Mouse (Mus musculus): ENCODE measurements around the gene Aldh3b1. TPM values are rescaled to one million over a fixed set of nuclear protein-coding genes. Genes with fewer than 3 reads are reported as not detected.

The Aldh3b1 gene
- polyA plus RNA-seq, 1 experiment = 1.8 TPM

DNA sequence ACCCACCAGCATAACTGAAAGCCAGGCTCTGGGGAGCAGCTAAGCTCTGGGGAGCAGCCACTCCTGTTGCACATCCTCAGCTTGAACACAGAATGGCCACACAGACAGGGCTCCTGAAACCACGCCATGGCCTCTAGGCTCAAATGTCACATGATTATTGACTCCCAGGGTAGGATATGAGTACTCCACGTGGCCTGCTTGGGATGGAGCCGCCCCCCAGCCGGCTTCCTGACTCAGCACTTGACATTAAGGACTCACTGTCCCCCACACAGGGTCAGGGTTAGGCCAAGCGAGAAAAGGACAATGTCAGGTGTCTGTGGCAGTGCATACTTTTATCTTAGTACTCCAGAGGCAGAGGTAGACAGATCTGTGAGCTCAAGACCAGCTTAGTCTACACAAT, 19.4 kb downstream of the Aldh3b1 start:
- H3K4me3 ChIP-seq (ENCODE audit: insufficient read depth, low read depth, low read length) = no peak overlapping the region
- peaks cover 19% of the 10 kb centered on the region for H3K4me1 ChIP-seq (ENCODE audit: control insufficient read depth, insufficient read depth, insufficient read length, low read length)
- H3K27ac ChIP-seq (replicated peaks; ENCODE audit: low read depth, low read length) = no peak overlapping the region

DNA sequence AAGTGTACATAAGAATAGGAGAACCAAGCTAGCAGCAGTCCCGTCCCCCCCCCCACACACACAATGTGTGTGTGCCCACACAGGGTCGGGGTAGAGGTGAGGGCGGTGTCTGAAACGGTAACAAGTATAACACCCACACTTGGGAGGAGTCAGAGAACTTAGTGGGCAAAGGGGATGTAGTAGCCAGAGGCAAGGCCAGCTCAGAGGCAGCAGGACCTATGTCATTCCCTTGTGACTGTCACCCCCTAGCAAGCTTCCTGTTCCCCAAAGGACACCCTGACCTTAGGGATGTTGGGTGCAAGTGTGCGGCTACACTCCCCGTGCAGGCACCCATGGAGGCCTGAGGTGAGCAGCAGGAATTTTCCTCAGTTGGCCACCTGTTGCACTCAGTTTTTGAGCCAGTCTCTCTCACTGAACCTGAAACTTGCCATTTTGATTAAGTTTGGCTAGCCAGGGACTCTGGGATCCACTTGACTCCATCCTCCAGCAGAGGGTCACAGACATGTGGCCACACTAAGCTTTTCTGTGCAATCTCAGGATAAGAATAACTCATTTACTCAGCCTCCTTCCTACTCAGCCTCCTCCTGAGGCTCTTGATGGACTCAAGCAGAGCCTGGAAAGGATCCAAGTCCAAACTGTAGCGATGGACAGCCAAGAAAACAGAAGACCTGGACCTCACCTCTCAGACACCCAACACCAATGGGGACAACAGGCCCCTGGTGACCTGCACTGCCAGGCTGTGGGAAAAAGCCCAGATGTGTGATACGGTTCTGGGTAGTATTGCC, 21.5 kb downstream of the Aldh3b1 start:
- H3K4me3 ChIP-seq (ENCODE audit: insufficient read depth, low read depth, low read length) = peak overlapping the region; percentile 68
- peaks cover 20% of the 10 kb centered on the region for H3K4me1 ChIP-seq (ENCODE audit: control insufficient read depth, insufficient read depth, insufficient read length, low read length)
- peak overlapping the region; percentile 78 for H3K27ac ChIP-seq (replicated peaks; ENCODE audit: low read depth, low read length)

DNA sequence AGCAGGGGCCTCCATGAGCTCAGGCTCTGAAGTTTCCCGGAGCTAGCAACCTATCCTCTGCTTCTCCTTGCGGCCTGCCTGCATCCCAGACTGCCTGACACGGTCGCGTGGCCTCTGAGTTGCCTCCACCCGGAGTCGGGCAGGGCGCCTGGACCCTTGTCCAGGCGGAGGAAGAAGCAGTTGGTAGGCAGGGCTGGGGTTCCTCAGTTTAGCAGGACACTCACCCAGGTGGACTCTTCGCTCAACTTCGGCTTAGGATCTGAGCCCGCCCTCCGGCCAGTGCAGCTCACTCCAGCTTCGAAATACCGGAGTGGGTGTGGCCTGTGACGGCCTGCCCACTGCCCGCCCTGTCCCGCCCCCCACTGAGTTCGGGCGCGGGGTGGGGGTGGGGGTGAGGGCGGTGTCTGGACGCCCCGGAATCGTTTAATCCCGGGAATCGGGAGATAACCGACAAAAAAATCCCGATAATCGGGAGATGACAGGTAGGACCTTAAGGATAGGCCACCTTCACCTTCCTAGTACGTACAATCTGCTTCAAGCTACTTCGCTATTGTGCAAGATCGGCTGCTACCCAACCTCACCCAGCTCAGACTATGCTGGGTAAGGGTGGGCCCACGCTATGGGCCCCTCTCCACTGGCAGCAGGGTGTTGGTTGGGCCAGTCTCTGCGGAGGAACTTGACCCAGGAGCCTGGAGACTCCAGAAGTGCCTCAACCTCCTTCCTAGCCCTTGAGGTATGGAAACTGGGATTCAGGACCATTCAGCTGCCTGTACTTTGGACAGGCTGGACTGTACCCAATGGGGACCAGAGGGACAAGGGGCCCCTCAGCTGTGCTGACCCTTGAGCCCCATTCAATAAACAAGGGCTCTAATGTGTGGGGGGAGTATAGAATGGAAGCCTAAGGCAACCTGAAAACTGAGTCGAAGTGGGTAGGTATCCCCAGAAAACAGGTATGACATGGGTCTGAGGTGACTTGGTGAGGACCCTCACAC, 22.5 kb downstream of the Aldh3b1 start, which contains the start of gene Tcirg1:
Gene Tcirg1 (minus strand): TSS at position 339 of the 992 bp plus-strand sequence.
- peaks cover 20% of the 10 kb centered on the region for H3K4me1 ChIP-seq (ENCODE audit: control insufficient read depth, insufficient read depth, insufficient read length, low read length)
- H3K4me3 ChIP-seq (ENCODE audit: insufficient read depth, low read depth, low read length) = peak within 1 kb of the TSS; percentile 90
- H3K27ac ChIP-seq (replicated peaks; ENCODE audit: low read depth, low read length) = peak within 1 kb of the TSS; percentile 86

DNA sequence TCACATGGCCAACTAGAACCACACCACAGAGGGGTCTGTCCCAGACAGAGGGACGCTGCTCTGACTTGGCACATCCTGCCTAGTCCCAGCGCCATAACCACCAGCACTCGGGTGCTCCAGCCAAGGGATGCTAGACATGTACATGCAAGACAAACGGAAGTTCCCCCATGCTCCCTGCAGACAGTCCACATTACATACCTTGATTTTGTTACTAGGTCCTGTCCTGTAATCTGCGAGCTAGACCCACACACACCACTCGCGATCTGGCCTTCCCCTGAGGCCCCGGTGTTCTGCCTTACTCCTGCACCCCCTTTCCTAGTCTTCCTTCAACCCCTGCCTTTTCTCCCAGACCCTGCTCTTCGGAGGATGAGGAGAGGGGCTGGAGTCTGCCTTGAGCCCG, 23.3 kb downstream of the Aldh3b1 start:
- Histone ChIP-seq H3K4me3 (ENCODE audit: insufficient read depth, low read depth, low read length) (peak overlapping the region; percentile 90), H3K4me1 (ENCODE audit: control insufficient read depth, insufficient read depth, insufficient read length, low read length) (peaks cover 20% of the 10 kb centered on the region), H3K27ac (replicated peaks; ENCODE audit: low read depth, low read length) (peak overlapping the region; percentile 86)

DNA sequence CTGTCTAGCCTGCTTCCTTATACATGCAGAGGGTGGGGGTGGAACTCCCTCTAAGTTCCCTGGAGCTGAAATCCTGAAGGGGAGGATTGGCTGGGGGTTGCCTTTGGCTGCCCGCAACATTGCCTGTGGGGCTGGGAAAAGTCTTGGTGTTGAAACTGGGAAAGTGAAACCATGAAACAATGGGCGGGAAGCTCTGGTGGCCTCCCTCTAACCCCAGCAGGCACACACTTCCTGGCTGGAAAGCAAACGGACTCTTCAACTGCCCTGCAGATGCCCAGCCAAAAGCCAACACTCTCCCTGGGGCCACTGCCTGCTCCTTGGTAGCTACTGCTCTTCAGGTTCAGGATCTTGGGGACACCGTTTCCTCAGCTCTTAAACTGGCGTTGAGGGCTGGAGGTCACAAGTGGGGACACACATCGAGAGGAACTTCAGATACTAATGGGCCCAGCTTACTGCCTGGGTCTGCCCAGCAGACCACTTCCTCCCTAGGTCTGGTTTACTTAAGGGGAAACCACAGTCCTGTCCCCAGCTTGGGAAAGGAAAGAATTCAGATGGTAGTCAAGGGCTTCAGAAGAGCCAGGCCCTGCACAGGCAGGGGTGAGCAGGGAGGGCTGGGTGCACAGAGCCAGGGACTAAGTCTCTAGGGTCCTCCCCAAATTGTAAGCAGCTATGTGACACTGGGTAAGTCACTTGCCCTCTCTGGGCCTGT, 24.2 kb downstream of the Aldh3b1 start:
- Histone ChIP-seq H3K4me1 (ENCODE audit: control insufficient read depth, insufficient read depth, insufficient read length, low read length) (peaks cover 20% of the 10 kb centered on the region), H3K4me3 (ENCODE audit: insufficient read depth, low read depth, low read length) (peak overlapping the region; percentile 90), H3K27ac (replicated peaks; ENCODE audit: low read depth, low read length) (peak overlapping the region; percentile 86)

DNA sequence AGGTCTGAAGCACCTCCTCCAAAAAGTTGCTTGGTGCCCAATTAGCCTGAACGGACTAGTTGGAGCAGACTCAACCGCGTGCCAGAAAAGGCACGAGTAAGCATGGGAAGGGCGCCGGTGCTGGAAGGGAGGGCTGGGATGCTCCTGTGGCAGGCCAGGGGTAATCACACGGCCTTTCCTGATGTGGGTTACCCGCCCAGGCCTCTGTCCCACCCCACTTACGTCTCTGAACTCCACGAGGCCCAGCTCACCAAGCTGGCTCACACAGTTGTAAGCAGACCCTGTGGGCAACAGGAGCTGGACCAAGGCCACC, 25.3 kb downstream of the Aldh3b1 start:
- H3K4me1 ChIP-seq (ENCODE audit: control insufficient read depth, insufficient read depth, insufficient read length, low read length) = peaks cover 20% of the 10 kb centered on the region
- H3K4me3 ChIP-seq (ENCODE audit: insufficient read depth, low read depth, low read length) = no peak overlapping the region
- peak overlapping the region; percentile 86; the same call in 1 of the 2 replicates for H3K27ac ChIP-seq (replicated peaks; ENCODE audit: low read depth, low read length)

DNA sequence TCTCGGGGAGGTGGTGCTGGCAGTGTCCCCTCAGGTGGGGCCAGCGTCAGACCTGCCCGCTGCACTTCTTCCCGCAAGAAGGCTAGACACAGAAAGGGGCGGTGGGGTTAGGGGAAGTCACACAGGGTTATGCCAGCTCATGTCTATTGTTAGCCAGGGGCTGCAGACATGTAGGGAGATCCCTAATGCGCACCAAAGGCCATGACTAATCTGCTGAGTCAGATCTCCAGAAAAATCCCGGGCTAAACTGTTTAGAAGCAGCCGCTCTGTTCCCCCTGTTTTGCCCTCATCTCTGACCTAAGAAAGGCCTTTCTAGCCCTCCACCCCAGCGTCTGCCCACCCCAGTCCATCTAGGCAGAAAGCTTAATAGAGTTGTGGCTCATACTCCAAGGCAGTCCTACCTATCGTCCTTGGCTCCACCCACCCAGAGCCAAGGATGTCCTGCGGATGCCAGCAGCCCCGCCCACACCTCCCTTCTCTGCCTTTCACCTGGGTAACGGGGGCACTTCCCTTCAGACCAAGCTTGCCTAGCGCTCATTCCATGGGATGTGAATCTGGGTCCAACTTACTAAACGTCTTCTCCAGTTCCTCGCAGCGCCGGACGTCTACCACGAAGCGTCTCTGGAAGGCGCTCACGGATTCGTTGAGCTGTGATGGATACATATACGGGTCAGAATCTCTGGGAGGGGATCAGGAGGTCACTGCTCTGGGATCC, 25.8 kb downstream of the Aldh3b1 start:
- H3K4me3 ChIP-seq (ENCODE audit: insufficient read depth, low read depth, low read length) = no peak overlapping the region
- peaks cover 20% of the 10 kb centered on the region for H3K4me1 ChIP-seq (ENCODE audit: control insufficient read depth, insufficient read depth, insufficient read length, low read length)
- H3K27ac ChIP-seq (replicated peaks; ENCODE audit: low read depth, low read length) = no peak overlapping the region

DNA sequence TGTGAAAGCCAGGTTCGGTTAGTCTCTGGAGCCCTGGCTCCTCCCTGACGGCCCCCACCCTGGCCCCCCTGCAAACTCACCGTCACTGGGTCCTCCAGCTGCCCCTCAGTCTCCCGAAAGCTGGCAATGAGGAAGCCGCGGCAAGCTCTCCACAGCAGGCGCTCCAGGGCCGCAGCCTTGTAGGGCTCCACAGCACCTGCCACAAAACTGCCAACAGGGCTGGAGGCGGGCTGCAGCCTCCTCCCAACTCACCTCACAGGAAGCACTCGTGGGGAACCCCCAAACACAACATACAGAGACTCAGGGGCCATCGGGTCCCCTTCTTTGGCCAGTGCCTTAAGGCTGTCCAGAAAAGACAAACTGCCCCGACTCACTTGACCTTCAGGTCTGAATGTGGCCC, 26.6 kb downstream of the Aldh3b1 start:
- no peak overlapping the region for H3K4me3 ChIP-seq (ENCODE audit: insufficient read depth, low read depth, low read length)
- H3K4me1 ChIP-seq (ENCODE audit: control insufficient read depth, insufficient read depth, insufficient read length, low read length) = peaks cover 20% of the 10 kb centered on the region
- H3K27ac ChIP-seq (replicated peaks; ENCODE audit: low read depth, low read length) = no peak overlapping the region

DNA sequence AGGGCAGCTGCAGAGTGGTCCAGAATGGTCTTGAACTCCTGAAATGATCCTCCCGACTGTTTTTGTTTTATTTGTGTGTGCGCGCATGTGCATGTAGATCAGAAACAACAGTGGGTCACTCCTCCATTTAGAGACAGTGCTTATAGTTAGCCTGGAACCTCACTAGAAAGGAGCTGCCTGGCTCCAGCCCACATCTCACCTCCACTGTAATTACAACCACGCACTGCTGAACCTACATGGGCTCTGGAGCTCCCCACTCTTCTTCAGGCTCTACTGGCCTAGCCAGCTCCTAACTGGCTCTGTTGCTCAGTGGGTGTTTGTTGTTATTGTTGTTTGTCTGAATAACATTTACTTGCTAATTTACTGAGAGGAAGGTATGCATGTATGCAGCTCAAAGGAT, 30.0 kb downstream of the Aldh3b1 start:
- Histone ChIP-seq H3K4me3 (ENCODE audit: insufficient read depth, low read depth, low read length) (no peak overlapping the region), H3K27ac (replicated peaks; ENCODE audit: low read depth, low read length) (no peak overlapping the region)

DNA sequence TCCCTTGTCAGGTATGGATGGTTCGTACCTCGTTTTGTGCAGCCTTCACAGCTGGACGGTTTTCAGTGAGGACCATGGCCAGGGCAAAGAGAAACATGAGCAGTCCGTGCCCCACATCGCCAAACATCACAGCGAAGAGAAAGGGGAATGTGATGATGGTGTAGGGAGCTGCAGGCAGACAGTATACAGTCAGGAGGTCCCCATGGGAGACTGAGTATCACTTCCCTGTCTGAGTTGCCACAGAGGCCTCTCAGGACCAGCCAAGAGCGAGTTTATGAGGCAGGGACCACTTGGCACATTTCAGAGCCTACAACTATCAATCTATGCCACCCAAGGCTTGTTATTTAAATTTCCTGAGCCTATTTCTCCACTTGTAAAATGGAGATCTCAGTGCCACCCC, 30.7 kb downstream of the Aldh3b1 start:
- H3K4me1 ChIP-seq (ENCODE audit: control insufficient read depth, insufficient read depth, insufficient read length, low read length) = peaks cover 1% of the 10 kb centered on the region
- no peak overlapping the region for H3K27ac ChIP-seq (replicated peaks; ENCODE audit: low read depth, low read length)
- no peak overlapping the region for H3K4me3 ChIP-seq (ENCODE audit: insufficient read depth, low read depth, low read length)

More for the DNA sequence above, 30.0 kb downstream of the Aldh3b1 start:
- peaks cover 5% of the 10 kb centered on the region for H3K4me1 ChIP-seq (ENCODE audit: control insufficient read depth, insufficient read depth, insufficient read length, low read length)

DNA sequence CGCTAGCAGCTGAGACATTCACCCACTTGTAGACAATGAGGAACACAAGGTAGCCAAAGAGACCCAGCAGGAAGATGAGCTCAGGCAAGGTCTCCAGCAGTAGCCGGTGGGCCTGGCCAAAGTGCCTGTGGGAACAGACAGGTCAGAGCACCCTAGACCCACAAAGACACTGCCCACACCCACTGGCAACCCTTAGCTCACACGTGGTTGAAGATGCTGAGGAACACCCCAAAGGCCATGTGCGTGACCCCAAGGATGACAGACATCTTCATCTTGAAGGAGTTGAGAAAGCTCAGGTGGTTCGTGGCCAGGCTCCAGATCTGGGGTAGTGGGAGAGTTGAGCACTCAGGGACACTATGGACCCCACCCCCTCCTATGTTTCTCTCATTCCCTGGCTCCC, 32.1 kb downstream of the Aldh3b1 start:
- H3K27ac ChIP-seq (replicated peaks; ENCODE audit: low read depth, low read length) = no peak overlapping the region
- H3K4me3 ChIP-seq (ENCODE audit: insufficient read depth, low read depth, low read length) = no peak overlapping the region
- H3K4me1 ChIP-seq (ENCODE audit: control insufficient read depth, insufficient read depth, insufficient read length, low read length) = no peaks in the 10 kb centered on the region

DNA sequence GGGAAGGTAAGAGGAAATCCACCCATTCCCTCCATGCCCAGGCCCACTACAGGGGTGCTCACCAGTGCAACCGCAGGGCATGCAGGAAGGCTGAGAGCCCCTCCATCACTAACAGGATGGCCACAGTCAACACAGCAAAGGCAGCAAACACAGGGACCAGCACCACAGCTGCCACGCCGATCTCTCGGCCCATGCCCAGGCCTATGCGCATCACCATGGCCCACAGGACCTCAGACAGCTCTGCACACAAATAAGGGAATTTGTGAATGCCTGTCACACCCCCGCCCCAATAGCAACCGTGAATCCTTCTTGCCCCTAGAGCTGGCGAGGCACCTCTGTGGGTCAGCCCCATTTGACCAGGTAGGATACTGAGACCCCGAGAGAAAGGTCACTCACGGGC, 33.4 kb downstream of the Aldh3b1 start:
- no peak overlapping the region for H3K4me3 ChIP-seq (ENCODE audit: insufficient read depth, low read depth, low read length)
- H3K27ac ChIP-seq (replicated peaks; ENCODE audit: low read depth, low read length) = no peak overlapping the region
- H3K4me1 ChIP-seq (ENCODE audit: control insufficient read depth, insufficient read depth, insufficient read length, low read length) = no peaks in the 10 kb centered on the region

DNA sequence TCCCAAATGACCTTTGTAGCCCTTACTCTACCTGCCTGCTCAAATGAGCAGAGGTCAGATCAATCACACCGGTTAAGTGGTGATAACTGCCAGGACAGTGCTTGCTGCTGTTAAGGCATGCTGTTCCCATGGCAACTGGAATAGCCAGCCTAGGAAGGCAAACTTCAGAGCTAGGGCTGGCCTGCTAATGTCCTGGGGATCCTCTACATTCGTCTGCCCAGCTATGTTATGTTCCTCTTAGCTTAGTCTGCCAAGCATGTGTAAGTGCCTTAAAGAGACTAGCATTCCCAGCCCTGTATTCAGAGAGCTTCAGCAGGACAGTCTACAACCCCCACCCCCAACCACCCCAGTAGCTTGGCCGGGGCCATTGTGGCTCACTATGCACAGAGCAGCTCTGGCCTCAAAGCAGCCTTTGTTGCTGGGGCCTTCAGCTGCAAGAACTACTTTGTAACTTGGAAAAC, 34.4 kb downstream of the Aldh3b1 start:
- Histone ChIP-seq H3K27ac (replicated peaks; ENCODE audit: low read depth, low read length) (no peak overlapping the region), H3K4me1 (ENCODE audit: control insufficient read depth, insufficient read depth, insufficient read length, low read length) (no peaks in the 10 kb centered on the region), H3K4me3 (ENCODE audit: insufficient read depth, low read depth, low read length) (no peak overlapping the region)

DNA sequence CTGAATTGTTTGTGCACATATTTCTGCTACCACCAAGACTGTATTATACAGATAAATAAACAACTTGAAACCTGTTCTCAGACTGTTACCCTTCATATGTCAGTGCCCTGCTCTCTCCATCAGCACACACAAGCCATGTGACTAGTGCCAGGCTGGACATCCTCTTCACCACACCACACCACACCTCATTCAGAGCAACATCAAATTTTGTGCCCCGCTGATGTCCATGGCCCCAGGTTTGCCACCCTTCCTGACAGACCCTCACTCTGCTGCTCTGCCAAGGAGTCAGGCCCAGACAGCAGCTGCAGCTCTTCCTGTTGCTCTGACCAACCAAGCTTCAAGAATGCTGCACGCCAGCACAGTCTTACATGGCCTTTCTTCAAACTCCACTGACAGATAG, 35.3 kb downstream of the Aldh3b1 start:
- Histone ChIP-seq H3K27ac (replicated peaks; ENCODE audit: low read depth, low read length) (no peak overlapping the region), H3K4me1 (ENCODE audit: control insufficient read depth, insufficient read depth, insufficient read length, low read length) (no peaks in the 10 kb centered on the region), H3K4me3 (ENCODE audit: insufficient read depth, low read depth, low read length) (no peak overlapping the region)

Data from brown adipose tissue, adult 24 weeks (tissue).